Mouse (Mus musculus) ZHBTc4 (cell line): ENCODE results near the gene Bicdl2.

ENCODE experiments used
- DNase-seq: peaks from one replicate; pipeline ENCODE4 v3.0.0-alpha.2; 2011; ENCODE audit warnings: low read depth, low spot score

The Bicdl2 gene

DNA sequence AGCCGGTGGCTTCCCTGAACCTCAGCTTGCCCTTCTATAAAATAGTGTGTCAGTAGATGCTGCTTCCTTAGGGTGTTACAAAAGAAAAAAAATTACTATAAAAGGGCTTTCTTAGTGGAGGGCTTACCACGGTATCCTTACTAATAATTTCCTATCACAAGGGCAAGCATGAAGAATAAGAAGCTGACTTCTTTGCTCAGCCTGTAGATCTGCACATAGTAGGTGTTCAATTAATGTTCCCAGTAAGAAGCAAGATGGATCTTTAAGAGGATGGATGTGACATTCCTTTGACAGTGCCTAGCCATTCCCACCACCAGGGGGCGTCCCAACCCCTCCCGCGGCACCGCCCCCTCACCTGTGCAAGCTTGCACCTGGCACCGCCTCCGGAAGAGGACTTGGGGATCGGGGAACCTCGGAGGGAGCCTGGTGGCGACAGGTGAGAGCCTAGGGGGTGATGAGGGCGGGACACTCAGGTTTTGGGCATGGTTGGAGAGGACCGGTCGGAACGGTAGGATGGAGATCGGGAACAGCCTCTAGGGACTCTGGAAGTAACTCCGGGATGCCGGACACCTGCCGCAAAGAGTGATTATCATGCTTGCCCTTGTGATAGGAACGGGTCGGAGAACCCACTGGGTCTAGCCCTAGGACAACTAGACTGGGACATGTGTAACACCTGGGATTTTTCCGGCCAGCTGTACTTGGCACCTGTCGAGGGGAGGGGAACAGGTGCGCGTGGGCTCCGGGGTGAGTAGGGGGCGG is at the start of gene Bicdl2:
Gene Bicdl2, plus strand, starts transcription at position 390 of the 759 bp plus-strand sequence.
- DNase-seq = peak; percentile 75

DNA sequence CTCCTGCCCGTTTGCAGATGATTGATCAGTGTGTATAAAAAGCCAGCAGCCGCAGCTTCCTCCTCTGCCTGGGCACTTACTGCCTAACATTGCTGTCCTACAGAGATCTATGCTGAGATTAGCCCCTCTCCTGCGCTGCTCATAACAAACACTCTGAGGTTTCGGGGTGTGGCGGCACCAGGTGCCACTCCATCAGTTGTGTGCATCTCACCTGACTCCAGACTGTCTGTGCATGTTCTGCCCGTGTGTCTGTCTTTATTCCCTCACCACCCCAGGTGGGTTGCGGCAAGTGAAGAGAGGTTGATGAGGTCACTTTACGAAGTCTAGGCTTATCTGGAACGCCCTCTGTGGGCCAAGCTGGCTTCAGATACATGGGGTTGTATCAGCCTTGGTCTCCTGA is 43.2 kb upstream of the Bicdl2 start:
- no peak for DNase-seq

GRCm38 (mm10) chr17:23620351-23620750 is 40.0 kb upstream of the Bicdl2 start:
- no peak for DNase-seq

DNA sequence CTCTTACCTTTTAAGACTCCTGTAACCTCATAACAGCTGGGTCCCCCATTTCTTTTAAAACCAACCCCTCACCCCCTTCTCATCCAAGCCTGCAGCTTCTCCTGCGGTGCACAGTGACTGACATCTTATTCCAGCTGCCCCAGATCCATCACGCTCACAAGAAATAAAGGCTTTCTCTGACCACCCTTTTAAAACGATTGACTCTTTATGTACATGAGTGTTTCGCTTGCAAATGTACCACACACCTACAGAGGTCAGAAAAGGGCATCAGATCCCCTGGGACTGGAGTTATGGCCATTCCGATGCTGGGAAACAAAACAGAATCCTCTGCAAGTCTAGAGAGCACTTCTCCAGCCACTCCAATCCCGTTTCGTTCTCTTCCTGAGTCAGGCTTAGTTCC is 32.5 kb upstream of the Bicdl2 start:
- peak; percentile 60 for DNase-seq

DNA sequence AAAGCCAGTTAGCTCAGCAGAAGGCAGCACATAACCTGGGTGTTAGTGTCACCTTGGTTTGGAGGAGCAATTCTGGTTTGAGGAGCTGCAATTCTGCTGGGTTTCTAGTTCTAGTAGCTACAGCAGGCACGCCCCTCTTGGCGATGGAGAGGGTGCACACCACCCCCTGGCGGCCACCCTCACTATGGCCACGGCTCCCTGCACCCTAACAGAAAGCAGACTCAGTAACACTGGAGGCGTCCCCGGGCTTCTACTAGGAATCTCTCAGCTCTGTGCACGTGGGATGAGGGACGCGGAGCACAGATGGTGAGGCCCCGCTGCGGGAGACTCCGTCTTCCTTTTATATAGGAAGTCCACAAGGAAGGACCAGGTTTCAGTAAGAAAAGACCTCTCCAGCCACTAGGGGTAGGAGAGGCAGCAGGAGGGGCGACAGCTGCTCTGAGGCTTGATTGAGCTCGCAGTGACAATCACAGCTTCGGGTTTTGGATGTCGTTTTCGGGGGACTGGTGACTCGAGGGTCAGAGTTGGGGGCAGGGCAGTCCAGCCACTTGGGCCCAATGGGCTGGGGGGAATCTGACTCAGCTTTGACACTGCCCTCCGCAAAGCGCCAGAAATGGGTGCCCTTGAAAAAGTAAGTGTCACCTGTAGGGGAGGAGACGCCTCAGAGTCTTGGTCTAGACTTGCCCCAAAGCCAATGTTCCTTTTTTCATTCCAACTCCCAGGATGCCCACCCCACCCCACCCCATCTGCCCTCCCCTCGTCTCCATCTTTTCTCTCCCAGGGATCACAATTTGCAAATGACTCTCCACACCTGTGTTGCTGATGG is 29.9 kb upstream of the Bicdl2 start:
- peak; percentile 92 for DNase-seq

DNA sequence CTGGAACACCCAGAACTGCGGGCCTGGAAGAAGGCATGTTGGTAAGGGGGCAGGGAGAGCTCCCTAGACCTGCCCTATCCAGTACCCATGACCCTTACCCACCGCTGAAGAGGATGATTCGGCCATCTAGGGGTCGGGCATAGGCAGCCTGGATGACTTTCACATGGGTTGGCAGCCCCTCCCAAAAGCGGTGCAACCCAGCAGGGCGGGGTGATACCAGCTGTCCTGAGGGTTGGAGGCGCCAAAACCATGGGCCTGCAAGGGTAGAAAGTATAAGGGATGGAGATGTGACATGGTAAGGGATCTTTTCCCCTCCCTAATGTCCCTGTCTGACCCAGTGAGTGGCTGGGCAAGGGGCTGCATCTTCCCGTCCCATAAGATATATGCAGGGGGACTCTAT is 29.1 kb upstream of the Bicdl2 start:
- no peak for DNase-seq

- peak; percentile 50 for DNase-seq
These were observed 15.5 kb upstream of the Bicdl2 start, which contains the start of gene Mmp25 for GRCm38 (mm10) chr17:23644613-23645495. Mmp25 (minus strand) TSS chr17:23645277.

GRCm38 (mm10) chr17:23645894-23646293 is 14.4 kb upstream of the Bicdl2 start:
- no peak for DNase-seq

- no peak for DNase-seq
These were observed 8.9 kb upstream of the Bicdl2 start for GRCm38 (mm10) chr17:23651363-23651762.

DNA sequence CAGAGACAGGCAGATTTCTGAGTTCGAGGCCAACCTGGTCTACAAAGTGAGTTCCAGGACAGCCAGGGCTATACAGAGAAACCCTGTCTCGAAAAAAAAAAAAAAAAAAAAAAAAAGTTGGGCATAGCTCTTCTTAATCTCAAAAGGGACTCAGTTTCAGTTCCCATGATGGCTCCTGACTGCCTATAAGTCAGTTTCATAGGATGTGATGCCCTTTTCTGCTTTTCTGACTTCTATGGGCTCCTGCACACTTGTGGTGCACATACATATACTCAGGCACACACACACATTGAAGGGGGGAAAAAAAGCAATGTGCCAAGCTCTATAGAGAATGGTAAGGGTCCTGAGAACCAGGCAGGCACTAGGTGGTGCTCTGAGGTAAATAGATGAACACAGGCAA is 7.0 kb upstream of the Bicdl2 start:
- DNase-seq = no peak

- DNase-seq = no peak
These were observed 6.3 kb upstream of the Bicdl2 start for GRCm38 (mm10) chr17:23654001-23654400.

DNA sequence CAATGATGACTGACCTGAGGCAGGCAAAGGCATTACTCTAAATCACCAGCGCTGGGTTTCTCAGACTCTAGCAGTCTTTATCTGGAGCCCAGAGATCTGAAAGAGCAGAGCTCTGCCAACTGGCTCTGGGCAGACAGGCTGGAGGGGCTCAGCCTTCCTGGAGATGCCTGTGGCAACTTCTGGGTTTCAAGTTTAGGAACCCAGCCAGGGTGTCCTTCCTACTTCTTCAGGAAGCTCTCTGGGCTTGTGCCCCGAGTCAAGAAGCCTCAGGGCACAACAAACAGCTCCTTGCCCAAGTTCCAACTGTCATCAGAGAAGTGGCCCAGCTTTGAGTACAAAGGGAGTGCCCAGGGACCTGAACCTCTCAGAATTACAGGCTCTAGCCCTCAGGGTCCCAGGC is 5.9 kb upstream of the Bicdl2 start:
- DNase-seq = no peak

DNA sequence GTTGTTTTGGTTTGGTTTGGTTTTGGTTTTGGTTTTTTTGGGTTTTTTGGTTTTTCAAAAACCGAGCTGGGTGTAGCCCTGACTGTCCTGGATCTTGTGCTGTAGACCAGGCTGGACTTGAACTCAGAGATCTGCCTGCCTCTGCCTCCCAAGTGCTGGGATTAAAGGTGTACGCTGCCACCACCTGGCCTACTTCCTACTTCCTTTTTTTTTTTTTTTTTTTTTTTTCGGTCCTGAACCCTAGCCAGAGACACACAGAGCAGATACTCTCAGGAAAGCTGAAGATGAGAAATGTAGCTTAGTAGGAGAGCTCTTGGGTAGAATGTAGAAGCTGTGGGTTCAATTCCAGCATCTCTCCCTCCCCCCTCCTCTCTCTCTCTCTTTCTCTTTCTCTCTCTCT is 1.9 kb upstream of the Bicdl2 start:
- DNase-seq = no peak

- no peak for DNase-seq
These were observed 532 bp downstream of the Bicdl2 start for GRCm38 (mm10) chr17:23660876-23661200.

DNA sequence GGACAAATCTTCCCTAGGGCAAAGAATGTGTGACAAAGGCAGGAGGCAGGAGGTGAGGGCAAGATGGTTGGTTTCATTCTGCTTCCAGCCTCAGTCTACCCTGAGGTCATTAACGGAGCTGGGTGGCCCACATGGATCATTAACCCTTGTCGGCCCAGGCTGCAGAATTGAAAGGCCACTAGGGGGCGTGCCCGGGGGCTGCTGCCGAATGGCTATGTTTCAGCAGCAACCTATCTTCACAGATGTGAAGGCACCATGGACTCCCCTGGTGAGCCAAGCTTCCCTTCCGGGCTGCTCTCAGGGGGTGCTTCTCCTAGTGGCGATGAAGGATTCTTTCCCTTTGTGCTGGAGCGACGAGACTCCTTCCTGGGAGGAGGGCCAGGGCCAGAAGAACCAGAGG is 1.2 kb downstream of the Bicdl2 start:
- peak; percentile 85 for DNase-seq

GRCm38 (mm10) chr17:23664556-23665021 is 4.3 kb downstream of the Bicdl2 start:
- peak; percentile 74 for DNase-seq

DNA sequence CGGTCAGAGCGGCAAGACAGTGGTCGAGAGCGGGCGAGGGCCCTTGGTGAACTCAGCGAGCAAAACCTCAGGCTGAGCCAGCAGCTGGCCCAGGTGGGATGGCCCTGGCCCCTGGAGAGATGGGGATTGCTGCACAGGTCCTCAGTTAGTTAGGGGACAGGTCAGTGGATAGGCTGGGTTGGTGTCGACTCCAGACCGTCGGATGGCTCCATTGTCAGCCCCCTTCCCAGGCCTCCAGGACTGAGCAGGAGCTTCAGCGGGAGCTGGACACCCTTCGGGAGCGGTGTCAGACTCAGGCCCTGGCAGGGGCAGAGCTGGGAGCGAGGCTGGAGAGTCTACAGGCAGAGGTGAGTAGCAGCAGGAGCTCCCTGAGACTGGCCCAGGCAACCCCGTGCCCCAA is 5.2 kb downstream of the Bicdl2 start:
- DNase-seq = no peak

DNA sequence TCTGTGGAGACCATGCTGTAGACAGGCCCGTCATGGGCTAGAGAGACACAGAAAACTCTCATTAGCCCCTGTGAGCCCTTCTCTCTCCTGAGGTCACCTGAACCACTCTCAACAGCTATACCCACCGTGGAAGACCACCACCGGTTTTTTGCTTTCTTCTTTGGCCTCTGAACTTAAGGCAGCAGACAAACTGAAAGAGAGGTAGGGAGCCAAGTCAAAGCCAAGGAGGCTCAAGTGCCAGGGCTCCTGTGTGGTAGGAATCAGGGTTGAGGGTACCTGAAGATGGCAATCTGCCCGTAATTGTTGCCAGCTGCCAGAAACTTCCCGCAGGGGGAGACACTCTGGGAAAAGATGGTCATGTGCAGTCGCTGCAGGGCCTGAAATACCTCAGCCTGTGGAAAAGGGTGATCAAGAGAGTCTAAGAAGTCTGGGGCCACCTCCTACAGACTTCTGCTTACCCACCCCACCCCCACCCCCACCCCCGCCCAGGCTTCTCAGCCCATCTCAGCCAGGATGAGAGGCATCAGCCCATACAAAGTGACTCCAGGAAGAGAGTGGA is 10.3 kb downstream of the Bicdl2 start:
- DNase-seq = peak; percentile 56

GRCm38 (mm10) chr17:23671519-23671918 is 11.2 kb downstream of the Bicdl2 start:
- no peak for DNase-seq

GRCm38 (mm10) chr17:23672761-23673160 is 12.5 kb downstream of the Bicdl2 start:
- DNase-seq = no peak

DNA sequence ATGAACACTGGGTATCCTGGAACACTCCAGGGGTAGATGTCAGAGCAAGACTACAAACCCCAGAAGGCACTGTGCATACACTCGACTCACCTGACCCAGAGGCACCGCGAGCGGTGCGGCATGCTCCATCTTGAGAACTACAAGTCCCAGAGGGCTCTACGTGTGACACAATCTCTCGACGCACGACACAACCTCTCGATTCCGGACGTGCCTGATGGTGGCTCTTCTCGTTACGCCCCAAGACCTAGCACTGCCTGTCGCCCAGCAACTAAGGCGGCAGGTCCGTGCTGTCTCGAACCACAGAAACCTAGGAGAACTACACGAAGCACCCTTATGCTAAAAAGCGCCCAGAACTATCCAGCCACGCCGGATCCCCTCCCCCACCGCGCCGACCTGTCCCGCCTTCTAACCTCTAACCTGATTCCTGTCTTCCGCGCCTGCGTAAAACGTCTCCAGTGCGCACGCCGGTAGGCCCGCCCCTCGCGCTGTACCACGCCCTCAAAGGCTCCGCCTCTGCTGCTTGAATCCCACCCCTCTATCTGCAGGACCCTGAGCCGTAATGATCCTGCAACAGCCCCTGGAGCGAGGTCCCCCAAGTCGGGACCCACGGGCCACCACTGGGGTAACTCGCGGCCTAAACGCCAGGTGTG is 13.2 kb downstream of the Bicdl2 start, which contains the start of the genes Hcfc1r1 and Thoc6:
Gene Hcfc1r1, plus strand, starts transcription at position 173 of the 650 bp plus-strand sequence.
Gene Thoc6, minus strand, starts transcription at position 459 of the 650 bp plus-strand sequence.
- peak; percentile 99 for DNase-seq
